Mouse (Mus musculus) kidney, postnatal 10 days (tissue): Measurements from ENCODE around the gene Kif3a.
"Not testable (repeated sequence)": the region's sequence is repeated elsewhere in the genome, so short reads cannot be mapped to it uniquely, and the experiment has no call there.

Experiments used
- DNase-seq: peaks from one replicate; pipeline ENCODE4 v3.0.0; 2021; ENCODE audit warnings: mixed read lengths

Gene Kif3a

GRCm38 (mm10) chr11:53546271-53546670, 20.9 kb upstream of the Kif3a start:
- DNase-seq: no peak

DNA sequence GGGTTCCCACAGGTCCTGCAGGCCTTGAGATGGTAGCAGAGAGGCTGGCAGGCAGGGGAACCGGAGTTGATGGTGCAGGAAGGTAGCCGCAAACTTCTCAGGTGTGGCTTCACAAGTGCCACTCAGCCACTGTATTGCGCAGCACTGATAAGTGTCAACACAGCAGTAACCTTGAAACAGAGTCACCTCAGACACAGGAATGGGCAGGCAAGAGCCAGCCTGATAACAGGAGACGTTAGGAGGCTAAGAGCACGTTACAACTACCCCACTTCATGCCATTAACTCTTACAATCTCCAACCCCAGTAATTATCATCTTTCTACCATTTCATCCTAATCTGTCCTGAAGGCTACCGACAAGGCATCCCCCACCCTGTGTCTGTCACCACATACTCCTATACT, 19.6 kb upstream of the Kif3a start:
- no peak for DNase-seq

GRCm38 (mm10) chr11:53548036-53548605, 19.1 kb upstream of the Kif3a start:
- DNase-seq: no peak

- DNase-seq: no peak
Measured at GRCm38 (mm10) chr11:53550714-53551113, 16.5 kb upstream of the Kif3a start.

DNA sequence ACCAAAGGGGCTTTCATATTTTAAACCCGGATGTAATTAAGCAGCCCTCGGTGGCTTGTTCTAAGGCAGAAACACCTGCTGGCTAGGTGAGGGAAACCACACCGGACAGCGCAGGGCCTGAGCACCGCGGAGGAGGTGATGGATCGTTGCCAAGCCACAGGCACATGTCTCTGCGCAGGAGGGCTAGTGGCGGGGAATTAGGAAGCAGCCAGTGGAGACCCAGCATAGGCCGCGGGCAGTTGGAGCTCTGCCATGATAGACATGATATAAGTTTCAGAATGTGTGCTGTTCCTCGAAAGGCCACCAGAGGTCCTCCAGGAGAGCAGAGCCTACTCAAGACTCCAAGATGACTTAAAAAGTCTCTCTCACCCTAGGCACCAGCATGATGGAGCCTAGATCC, 15.4 kb upstream of the Kif3a start:
- DNase-seq: peak; percentile 40

DNA sequence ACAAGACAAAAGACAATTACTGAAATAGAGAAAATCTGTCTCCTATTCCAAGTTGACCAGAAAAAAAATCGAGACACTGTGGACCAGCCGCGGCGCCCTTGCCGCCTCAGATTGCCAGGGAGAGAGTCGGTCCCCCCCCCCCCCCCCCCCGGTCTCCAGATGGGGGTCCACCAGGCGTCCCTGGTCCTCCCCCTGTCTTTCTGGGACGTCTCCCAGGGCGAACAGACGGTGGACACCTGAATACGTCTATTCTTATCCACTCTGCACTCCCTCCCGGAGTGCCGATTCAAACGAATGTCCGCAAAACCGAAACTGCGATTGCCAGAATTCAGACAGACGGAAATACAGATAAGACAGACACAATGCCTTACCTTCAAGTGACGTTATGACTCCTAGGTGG, 10.7 kb upstream of the Kif3a start:
- not testable (repeated sequence) for DNase-seq

GRCm38 (mm10) chr11:53557992-53558391, 9.2 kb upstream of the Kif3a start:
- not testable (repeated sequence) for DNase-seq

- DNase-seq: not testable (repeated sequence)
Measured at GRCm38 (mm10) chr11:53559980-53560379, 7.2 kb upstream of the Kif3a start.

- no peak for DNase-seq
Measured at GRCm38 (mm10) chr11:53561986-53562385, 5.2 kb upstream of the Kif3a start.

GRCm38 (mm10) chr11:53566646-53567045, 533 bp upstream of the Kif3a start:
- no peak for DNase-seq

DNA sequence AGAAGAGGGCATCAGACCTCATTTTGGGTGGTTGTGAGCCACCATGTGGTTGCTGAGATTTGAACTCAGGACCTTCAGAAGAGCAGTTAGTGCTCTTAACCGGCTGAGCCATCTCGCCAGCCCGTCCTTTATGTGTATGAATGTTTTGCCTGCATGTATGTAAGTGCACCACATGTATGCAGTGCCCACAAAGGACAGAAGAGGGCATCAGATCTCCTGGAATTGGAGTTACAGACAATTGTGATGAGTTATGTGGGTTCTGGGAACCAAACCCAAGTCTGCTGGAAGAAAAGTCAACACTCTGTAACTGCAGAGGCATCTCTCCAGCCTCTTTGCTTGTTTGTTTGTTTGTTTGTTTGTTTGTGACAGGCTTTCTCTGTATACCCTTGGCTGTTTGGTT, 13.4 kb downstream of the Kif3a start:
- DNase-seq: no peak

DNA sequence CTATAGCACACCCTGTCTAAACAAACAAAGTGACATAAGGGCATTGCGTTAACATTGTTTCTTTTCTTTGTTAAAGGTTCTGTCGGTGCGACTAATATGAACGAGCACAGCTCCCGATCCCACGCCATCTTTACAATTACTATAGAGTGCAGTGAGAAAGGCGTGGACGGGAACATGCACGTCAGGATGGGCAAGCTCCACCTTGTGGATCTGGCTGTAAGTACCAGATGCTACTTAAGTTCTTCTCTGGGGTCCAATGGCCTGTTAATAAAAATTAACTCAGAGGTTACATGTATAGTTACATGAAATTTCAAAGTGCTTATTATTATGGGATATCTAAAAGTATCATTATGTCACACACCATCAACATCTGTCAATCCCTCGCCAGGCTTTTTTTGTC, 16.0 kb downstream of the Kif3a start:
- DNase-seq: no peak

DNA sequence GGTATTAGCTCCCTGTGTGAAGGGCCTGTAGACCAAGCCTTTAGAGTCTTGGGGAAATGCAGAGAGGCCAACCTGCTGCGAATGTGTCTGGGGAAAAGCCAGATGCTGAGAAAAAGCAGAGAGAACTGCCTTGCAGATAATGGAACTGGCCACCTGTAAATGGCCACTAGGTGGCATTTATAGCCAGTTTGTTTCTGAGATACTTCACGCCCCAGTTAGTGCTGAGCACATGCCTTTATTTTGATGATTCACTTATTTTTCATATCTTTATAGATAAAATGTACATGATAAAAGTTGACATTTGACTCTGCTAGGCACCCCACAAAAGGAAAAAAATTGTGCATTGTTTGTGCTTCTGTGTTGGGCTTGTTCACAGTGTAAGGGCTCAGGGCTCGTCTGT, 17.7 kb downstream of the Kif3a start:
- peak; percentile 16 for DNase-seq

- DNase-seq: no peak
Measured at GRCm38 (mm10) chr11:53585510-53585909, 18.3 kb downstream of the Kif3a start.

DNA sequence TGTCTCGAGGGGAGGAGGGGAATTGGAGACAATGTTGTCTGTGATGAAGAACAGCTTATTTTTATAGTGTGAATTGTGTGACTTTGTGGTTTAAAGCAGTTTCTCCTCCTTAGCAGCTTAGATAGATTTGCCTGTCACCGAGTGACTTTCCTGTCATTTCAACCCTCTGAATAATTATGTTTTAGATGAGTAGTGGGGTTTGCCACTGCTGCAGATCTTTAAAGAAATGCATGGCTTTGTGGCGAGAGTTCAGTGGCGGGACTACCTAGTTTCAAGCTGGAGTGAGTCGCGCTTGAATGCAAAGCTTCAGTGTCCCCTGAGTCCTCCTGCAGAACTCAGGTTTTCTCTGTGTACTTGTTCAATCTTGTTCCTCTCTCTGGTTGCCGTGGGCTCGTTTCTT, 21.1 kb downstream of the Kif3a start:
- no peak for DNase-seq

DNA sequence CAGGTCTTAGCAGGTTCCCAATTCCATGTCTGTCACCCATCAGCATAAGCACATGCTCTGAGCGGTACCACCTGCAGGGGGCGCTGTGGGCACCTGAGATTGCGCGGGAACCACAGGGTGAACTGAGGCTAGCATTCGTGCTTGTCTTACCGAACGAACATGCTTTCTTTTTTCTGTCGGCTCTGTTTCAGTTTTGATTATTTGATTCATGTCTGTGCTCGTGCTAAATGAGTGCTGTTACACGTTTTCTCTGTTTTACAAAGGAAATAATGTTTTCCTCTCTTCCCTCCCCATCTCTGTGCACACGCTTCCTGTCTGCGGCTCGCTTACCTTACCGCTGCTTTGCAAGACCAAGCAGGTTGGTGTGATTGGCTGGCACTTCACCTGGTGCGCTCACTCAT, 23.2 kb downstream of the Kif3a start:
- peak; percentile 52 for DNase-seq

DNA sequence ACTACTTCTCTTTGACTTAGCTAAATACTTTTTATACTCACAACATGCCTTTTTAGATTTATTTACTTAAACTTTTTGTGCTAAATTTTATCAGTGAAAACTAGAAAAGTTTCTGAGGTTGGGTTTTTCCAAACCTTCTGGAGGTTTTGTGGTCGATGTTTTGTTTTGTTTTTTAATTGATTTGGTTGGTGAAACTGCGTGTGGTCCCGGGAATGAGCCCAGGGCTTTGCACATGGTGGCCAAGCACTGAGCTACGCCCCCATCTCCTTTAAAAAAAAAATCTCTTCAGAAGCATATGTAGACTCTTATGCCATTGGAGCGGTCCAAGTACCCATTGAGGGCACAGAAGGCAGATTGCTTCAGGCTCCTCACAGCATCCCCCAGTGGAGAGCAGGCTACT, 23.9 kb downstream of the Kif3a start:
- no peak for DNase-seq

DNA sequence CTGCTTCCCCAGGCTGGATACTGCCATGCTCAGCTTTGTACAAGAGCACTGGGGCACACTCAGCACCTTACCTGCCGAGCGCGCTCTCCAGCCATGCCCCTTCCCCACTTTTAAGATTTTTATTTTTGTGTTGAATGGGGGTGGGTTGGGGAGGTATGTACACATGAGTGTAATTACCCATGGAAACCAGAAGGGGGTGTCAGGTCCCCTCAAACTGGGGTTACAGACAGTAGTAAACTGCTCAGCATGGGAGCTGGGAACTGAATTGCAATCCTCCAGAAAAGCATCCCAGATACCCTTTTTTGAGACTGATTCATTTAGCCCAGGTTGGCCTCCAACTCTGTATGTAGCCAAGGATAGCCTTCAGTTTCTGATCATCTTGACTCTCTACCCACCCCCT, 37.8 kb downstream of the Kif3a start:
- DNase-seq: no peak

DNA sequence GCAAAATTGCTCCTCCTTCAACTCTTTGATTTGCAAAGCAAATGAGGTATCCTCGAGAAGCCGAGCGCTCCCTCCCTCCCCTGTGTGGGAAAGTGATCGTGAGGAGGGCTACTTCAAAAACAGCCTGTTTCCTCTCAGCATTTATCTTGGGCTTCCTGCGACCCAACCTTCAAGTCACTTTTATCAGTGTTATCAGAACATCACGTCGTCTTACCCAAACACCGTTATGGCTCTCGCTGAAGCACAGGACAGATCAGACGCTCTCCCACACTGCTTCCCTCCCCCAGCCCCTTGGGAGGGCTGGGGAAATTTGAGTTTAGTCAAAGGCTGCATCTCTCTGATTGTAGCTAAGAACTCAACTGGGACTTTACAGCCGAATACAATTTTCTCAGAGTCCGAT, 38.4 kb downstream of the Kif3a start:
- DNase-seq: no peak

DNA sequence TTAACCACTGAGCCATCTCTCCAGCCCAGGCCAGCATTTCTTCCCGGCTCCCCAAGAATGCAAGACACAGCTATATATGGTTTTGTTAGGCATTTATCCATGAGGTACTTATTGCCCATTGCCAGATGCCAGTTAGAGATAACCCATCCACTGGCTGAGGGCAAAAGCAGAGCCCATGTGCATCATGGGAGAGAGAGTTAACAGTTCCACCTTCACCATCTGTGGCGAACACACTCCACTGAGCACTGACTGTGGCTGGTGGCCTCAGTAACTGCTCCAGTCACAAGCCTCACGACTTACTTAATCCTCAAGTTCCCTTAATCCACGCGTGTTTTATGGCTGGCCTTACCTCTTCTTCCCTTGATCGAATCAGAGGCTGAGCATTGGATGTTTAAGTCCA, 42.1 kb downstream of the Kif3a start:
- no peak for DNase-seq

GRCm38 (mm10) chr11:53609672-53610071, 42.5 kb downstream of the Kif3a start:
- DNase-seq: no peak

GRCm38 (mm10) chr11:53615172-53615571, 48.0 kb downstream of the Kif3a start:
- DNase-seq: no peak

DNA sequence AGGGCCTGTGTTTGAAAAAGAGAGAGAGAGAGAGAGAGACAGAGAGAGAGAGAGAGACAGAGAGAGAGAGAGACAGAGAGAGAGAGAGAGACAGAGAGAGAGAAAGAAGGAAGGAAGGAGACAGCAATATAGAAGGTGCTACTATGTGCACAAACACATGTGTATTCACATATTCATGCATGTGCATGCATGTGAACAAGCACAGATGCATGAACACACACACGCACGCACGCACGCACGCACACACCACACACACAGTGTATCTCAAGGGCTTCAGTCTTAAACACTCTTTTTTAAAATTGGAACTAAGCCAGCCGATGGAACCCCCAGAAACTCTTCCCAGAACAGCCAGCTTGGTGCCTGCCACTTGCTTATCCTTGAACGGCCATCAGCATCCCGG, 48.4 kb downstream of the Kif3a start:
- no peak for DNase-seq

- no peak for DNase-seq
Measured at GRCm38 (mm10) chr11:53616748-53617558, 49.8 kb downstream of the Kif3a start.
